Mouse (Mus musculus): ENCODE data around the gene Bmp7.

The Bmp7 gene

GRCm38 (mm10) chr2:172940003-172940798 is at the start of gene Bmp7:
Gene Bmp7, minus strand, starts transcription at chr2:172940321.
- DNase-seq (ENCODE audit: low read depth, low spot score) = no peak

GRCm38 (mm10) chr2:172982776-172983561 is 42.8 kb upstream of the Bmp7 start:
- DNase-seq (ENCODE audit: low read depth, low spot score) = no peak

GRCm38 (mm10) chr2:172979666-172980345 is 39.7 kb upstream of the Bmp7 start:
- no peak for DNase-seq (ENCODE audit: low read depth, low spot score)

GRCm38 (mm10) chr2:172978131-172978633 is 38.1 kb upstream of the Bmp7 start:
- DNase-seq (ENCODE audit: low read depth, low spot score) = no peak

GRCm38 (mm10) chr2:172977409-172978130 is 37.4 kb upstream of the Bmp7 start, which contains the start of gene Spo11:
Gene Spo11, plus strand, starts transcription at chr2:172977700.
- DNase-seq (ENCODE audit: low read depth, low spot score) = no peak

GRCm38 (mm10) chr2:172976661-172977238 is 36.6 kb upstream of the Bmp7 start:
- no peak for DNase-seq (ENCODE audit: low read depth, low spot score)

GRCm38 (mm10) chr2:172975159-172975558 is 35.0 kb upstream of the Bmp7 start:
- no peak for DNase-seq (ENCODE audit: low read depth, low spot score)

GRCm38 (mm10) chr2:172974701-172975100 is 34.6 kb upstream of the Bmp7 start:
- DNase-seq (ENCODE audit: low read depth, low spot score) = no peak

- no peak for DNase-seq (ENCODE audit: low read depth, low spot score)
These were observed 33.9 kb upstream of the Bmp7 start for GRCm38 (mm10) chr2:172973806-172974565.

- no peak for DNase-seq (ENCODE audit: low read depth, low spot score)
These were observed 31.7 kb upstream of the Bmp7 start for GRCm38 (mm10) chr2:172971865-172972264.

- DNase-seq (ENCODE audit: low read depth, low spot score) = no peak
These were observed 26.4 kb upstream of the Bmp7 start for GRCm38 (mm10) chr2:172966480-172966879.

- DNase-seq (ENCODE audit: low read depth, low spot score) = no peak
These were observed 25.1 kb upstream of the Bmp7 start for GRCm38 (mm10) chr2:172965249-172965648.

GRCm38 (mm10) chr2:172961211-172961610 is 21.1 kb upstream of the Bmp7 start:
- no peak for DNase-seq (ENCODE audit: low read depth, low spot score)

- DNase-seq (ENCODE audit: low read depth, low spot score) = no peak
These were observed 20.2 kb upstream of the Bmp7 start for GRCm38 (mm10) chr2:172960350-172960749.

GRCm38 (mm10) chr2:172959006-172959768 is 19.1 kb upstream of the Bmp7 start:
- no peak for DNase-seq (ENCODE audit: low read depth, low spot score)

- no peak for DNase-seq (ENCODE audit: low read depth, low spot score)
These were observed 18.5 kb upstream of the Bmp7 start for GRCm38 (mm10) chr2:172958579-172958978.

GRCm38 (mm10) chr2:172951976-172952375 is 11.9 kb upstream of the Bmp7 start:
- no peak for DNase-seq (ENCODE audit: low read depth, low spot score)

- no peak for DNase-seq (ENCODE audit: low read depth, low spot score)
These were observed 10.6 kb upstream of the Bmp7 start for GRCm38 (mm10) chr2:172950722-172951121.

GRCm38 (mm10) chr2:172950119-172950676 is 10.1 kb upstream of the Bmp7 start:
- no peak for DNase-seq (ENCODE audit: low read depth, low spot score)
